Mouse (Mus musculus): Measurements from ENCODE around the gene Gys1. TPM values are rescaled to one million over a fixed set of nuclear protein-coding genes. Genes with fewer than 3 reads are reported as not detected.

The Gys1 gene
- total and polyA plus RNA-seq, 3 experiments: 14.0 to 27.2 (median 23.9) TPM

GRCm38 (mm10) chr7:45494548-45494947 lies 59.9 kb downstream of the Gys1 start:
- Histone ChIP-seq H3K27ac (ENCODE audit: insufficient read depth, low read depth) (no peak overlapping the region), H3K79me2 (replicated peaks; ENCODE audit: control insufficient read depth, extremely low read depth, insufficient read depth, poor library complexity, severe bottlenecking) (no peaks in the 10 kb centered on the region), H3K4me3 (replicated peaks in 1 of 3; ENCODE audit: low read depth in 2 of 3, low read length in 2 of 3, poor library complexity in 1 of 3) (no peak overlapping the region), H3K9me3 (replicated peaks; ENCODE audit: low read length) (no peaks in the 10 kb centered on the region), H3K36me3 (replicated peaks in 1 of 2; ENCODE audit: control insufficient read depth in 1 of 2, insufficient read depth in 1 of 2, low read length in 1 of 2) (peaks cover 56 to 76% of the 10 kb centered on the region in 2 experiments), H3K4me2 (ENCODE audit: insufficient read depth, low read depth, poor library complexity, severe bottlenecking) (no peak overlapping the region), H3K27me3 (replicated peaks) (no peaks in the 10 kb centered on the region), H3K9ac (ENCODE audit: insufficient read depth, low read depth) (no peak overlapping the region), H3K4me1 (ENCODE audit: control insufficient read depth in 1 of 2, insufficient read depth in 2 of 2) (peaks cover 6 to 20% of the 10 kb centered on the region in 2 experiments; a peak in 3 of 4 replicates)
- in situ Hi-C loops (cut with MboI; ENCODE audit: low pct_ligation_motif_present, low pct_unique_long_range_greater_than_20kb, low sequenced_read_pairs) (no loop called here), dilution Hi-C loops (cut with MboI; ENCODE audit: extremely low pct_ligation_motif_present, extremely low pct_unique_long_range_greater_than_20kb, low sequenced_read_pairs) (no loop called here)
- DNase-seq (ENCODE audit: extremely low read depth): no peak
- no peak for TF ChIP-seq HCFC1 (IDR thresholded peaks at IDR 0.05; ENCODE audit: low read depth, low read length)
- TF ChIP-seq ETS1 (conservative IDR thresholded peaks at IDR 0.05; ENCODE audit: low read depth, low read length): no peak
- no peak for TF ChIP-seq PAX5 (IDR thresholded peaks at IDR 0.05; ENCODE audit: low read length)
- TF ChIP-seq MYC (IDR thresholded peaks at IDR 0.05; ENCODE audit: low read depth, low read length): no peak
- no peak for TF ChIP-seq SMC3 (IDR thresholded peaks at IDR 0.05; ENCODE audit: low read depth, low read length)
- no peak for TF ChIP-seq ELF1 (IDR thresholded peaks at IDR 0.05; ENCODE audit: low read depth, low read length)
- no peak for TF ChIP-seq UBTF (IDR thresholded peaks at IDR 0.05; ENCODE audit: low read depth, low read length)
- no peak for TF ChIP-seq NELFE (IDR thresholded peaks at IDR 0.05; ENCODE audit: low read depth, low read length)
- TF ChIP-seq BHLHE40 (IDR thresholded peaks at IDR 0.05; ENCODE audit: low read depth, low read length): no peak
- no peak for TF ChIP-seq CTCF (conservative IDR thresholded peaks at IDR 0.05 in 1 of 2, IDR thresholded peaks at IDR 0.05 in 1 of 2; ENCODE audit: low read depth in 2 of 2, low read length in 2 of 2)
- no peak for TF ChIP-seq NRF1 (IDR thresholded peaks at IDR 0.05; ENCODE audit: low read depth, low read length)
- no peak for TF ChIP-seq CHD2 (IDR thresholded peaks at IDR 0.05; ENCODE audit: low read length)
- TF ChIP-seq MAZ (IDR thresholded peaks at IDR 0.05; ENCODE audit: low read depth, low read length): no peak
- TF ChIP-seq RAD21 (IDR thresholded peaks at IDR 0.05; ENCODE audit: low read depth, low read length): no peak

GRCm38 (mm10) chr7:45498427-45498826 lies 63.8 kb downstream of the Gys1 start:
- Histone ChIP-seq H3K9ac (ENCODE audit: insufficient read depth, low read depth) (no peak overlapping the region), H3K36me3 (replicated peaks in 1 of 2; ENCODE audit: control insufficient read depth in 1 of 2, insufficient read depth in 1 of 2, low read length in 1 of 2) (peaks cover 70 to 94% of the 10 kb centered on the region in 2 experiments), H3K4me2 (ENCODE audit: insufficient read depth, low read depth, poor library complexity, severe bottlenecking) (no peak overlapping the region), H3K79me2 (replicated peaks; ENCODE audit: control insufficient read depth, extremely low read depth, insufficient read depth, poor library complexity, severe bottlenecking) (no peaks in the 10 kb centered on the region), H3K4me3 (replicated peaks in 1 of 3; ENCODE audit: low read depth in 2 of 3, low read length in 2 of 3, poor library complexity in 1 of 3) (no peak overlapping the region), H3K27ac (ENCODE audit: insufficient read depth, low read depth) (no peak overlapping the region), H3K27me3 (replicated peaks) (no peaks in the 10 kb centered on the region), H3K9me3 (replicated peaks; ENCODE audit: low read length) (no peaks in the 10 kb centered on the region), H3K4me1 (ENCODE audit: control insufficient read depth in 1 of 2, insufficient read depth in 2 of 2) (peaks cover under 1 to 14% of the 10 kb centered on the region in 2 experiments; a peak in 1 of 4 replicates)
- dilution Hi-C loops (cut with MboI; ENCODE audit: extremely low pct_ligation_motif_present, extremely low pct_unique_long_range_greater_than_20kb, low sequenced_read_pairs) (no loop called here), in situ Hi-C loops (cut with MboI; ENCODE audit: low pct_ligation_motif_present, low pct_unique_long_range_greater_than_20kb, low sequenced_read_pairs) (no loop called here)
- DNase-seq (ENCODE audit: extremely low read depth): no peak
- no peak for TF ChIP-seq KAT2A (IDR thresholded peaks at IDR 0.05; ENCODE audit: insufficient replicate concordance, low read length)
- TF ChIP-seq CHD2 (IDR thresholded peaks at IDR 0.05; ENCODE audit: low read length): no peak
- TF ChIP-seq HCFC1 (IDR thresholded peaks at IDR 0.05; ENCODE audit: low read depth, low read length): 0 out of 2 replicates have a peak, but pooled peaks have one; percentile 33
- no peak for TF ChIP-seq BHLHE40 (IDR thresholded peaks at IDR 0.05; ENCODE audit: low read depth, low read length)

Other genes starting within 250 kb of the Gys1 start
Only the 20 nearest of the 32 such genes appear.
- gene Slc6a21, start 157.3 kb upstream of the Gys1 start, total RNA-seq (2012; rRNA removed): not detected in 2 replicates
- not detected in 2 replicates for gene Slc6a21, start 157.3 kb upstream of the Gys1 start, total RNA-seq (2014; rRNA removed)
- gene Slc6a21, start 157.3 kb upstream of the Gys1 start, polyA plus RNA-seq (2012; ENCODE audit: insufficient read length, low read depth): not detected in 2 replicates
- 10.7 and 17.6 TPM in 2 replicates for gene Trpm4, start 101.1 kb upstream of the Gys1 start, total RNA-seq (2012; rRNA removed)
- 8.6 and 12.0 TPM in 2 replicates for gene Trpm4, start 101.1 kb upstream of the Gys1 start, total RNA-seq (2014; rRNA removed)
- gene Trpm4, start 101.1 kb upstream of the Gys1 start, polyA plus RNA-seq (2012; ENCODE audit: insufficient read length, low read depth): 9.3 and 11.0 TPM in 2 replicates
- gene Hrc, start 99.6 kb upstream of the Gys1 start, total RNA-seq (2012; rRNA removed): 0.13 and 0.21 TPM in 2 replicates
- gene Hrc, start 99.6 kb upstream of the Gys1 start, total RNA-seq (2014; rRNA removed): not detected in 2 replicates
- gene Hrc, start 99.6 kb upstream of the Gys1 start, polyA plus RNA-seq (2012; ENCODE audit: insufficient read length, low read depth): 0.10 and 0.16 TPM in 2 replicates
- 1.5 and 1.9 TPM in 2 replicates for gene Ppfia3, start 67.8 kb upstream of the Gys1 start, total RNA-seq (2012; rRNA removed)
- gene Ppfia3, start 67.8 kb upstream of the Gys1 start, total RNA-seq (2014; rRNA removed): 0.21 and 0.32 TPM in 2 replicates
- 0.57 and 0.61 TPM in 2 replicates for gene Ppfia3, start 67.8 kb upstream of the Gys1 start, polyA plus RNA-seq (2012; ENCODE audit: insufficient read length, low read depth)
- gene Lin7b, start 64.3 kb upstream of the Gys1 start, total RNA-seq (2012; rRNA removed): 4.4 and 5.0 TPM in 2 replicates
- 3.5 and 3.8 TPM in 2 replicates for gene Lin7b, start 64.3 kb upstream of the Gys1 start, total RNA-seq (2014; rRNA removed)
- 7.4 and 10.4 TPM in 2 replicates for gene Lin7b, start 64.3 kb upstream of the Gys1 start, polyA plus RNA-seq (2012; ENCODE audit: insufficient read length, low read depth)
- 197 and 229 TPM in 2 replicates for gene Snrnp70, start 39.1 kb upstream of the Gys1 start, total RNA-seq (2012; rRNA removed)
- gene Snrnp70, start 39.1 kb upstream of the Gys1 start, total RNA-seq (2014; rRNA removed): 182 and 212 TPM in 2 replicates
- 457 and 499 TPM in 2 replicates for gene Snrnp70, start 39.1 kb upstream of the Gys1 start, polyA plus RNA-seq (2012; ENCODE audit: insufficient read length, low read depth)
- gene Kcna7, start 29.2 kb upstream of the Gys1 start, total RNA-seq (2012; rRNA removed): 2.1 and 3.2 TPM in 2 replicates
- gene Kcna7, start 29.2 kb upstream of the Gys1 start, total RNA-seq (2014; rRNA removed): 0.16 and 0.23 TPM in 2 replicates
- 0.22 and 0.39 TPM in 2 replicates for gene Kcna7, start 29.2 kb upstream of the Gys1 start, polyA plus RNA-seq (2012; ENCODE audit: insufficient read length, low read depth)
- 0.71 and 1.5 TPM in 2 replicates for gene Ntf5, start 21.1 kb upstream of the Gys1 start, total RNA-seq (2012; rRNA removed)
- 0.23 and 0.43 TPM in 2 replicates for gene Ntf5, start 21.1 kb upstream of the Gys1 start, total RNA-seq (2014; rRNA removed)
- gene Ntf5, start 21.1 kb upstream of the Gys1 start, polyA plus RNA-seq (2012; ENCODE audit: insufficient read length, low read depth): 0.59 and 0.65 TPM in 2 replicates
- not detected in 2 replicates for gene Lhb, start 14.0 kb upstream of the Gys1 start, total RNA-seq (2012; rRNA removed)
- gene Lhb, start 14.0 kb upstream of the Gys1 start, total RNA-seq (2014; rRNA removed): not detected in 2 replicates
- not detected in 2 replicates for gene Lhb, start 14.0 kb upstream of the Gys1 start, polyA plus RNA-seq (2012; ENCODE audit: insufficient read length, low read depth)
- 224 and 253 TPM in 2 replicates for gene Ruvbl2, start 3.3 kb downstream of the Gys1 start, total RNA-seq (2012; rRNA removed)
- 229 and 267 TPM in 2 replicates for gene Ruvbl2, start 3.3 kb downstream of the Gys1 start, total RNA-seq (2014; rRNA removed)
- gene Ruvbl2, start 3.3 kb downstream of the Gys1 start, polyA plus RNA-seq (2012; ENCODE audit: insufficient read length, low read depth): 253 and 277 TPM in 2 replicates
- 142 and 164 TPM in 2 replicates for gene Ftl1, start 25.0 kb downstream of the Gys1 start, total RNA-seq (2012; rRNA removed)
- 790 and 1,027 TPM in 2 replicates for gene Ftl1, start 25.0 kb downstream of the Gys1 start, total RNA-seq (2014; rRNA removed)
- 31.2 and 60.3 TPM in 2 replicates for gene Ftl1, start 25.0 kb downstream of the Gys1 start, polyA plus RNA-seq (2012; ENCODE audit: insufficient read length, low read depth)
- gene Bax, start 32.1 kb downstream of the Gys1 start, total RNA-seq (2012; rRNA removed): 232 and 233 TPM in 2 replicates
- gene Bax, start 32.1 kb downstream of the Gys1 start, total RNA-seq (2014; rRNA removed): 185 and 195 TPM in 2 replicates
- 273 and 321 TPM in 2 replicates for gene Bax, start 32.1 kb downstream of the Gys1 start, polyA plus RNA-seq (2012; ENCODE audit: insufficient read length, low read depth)
- 0.13 and 0.17 TPM in 2 replicates for gene Tulp2, start 47.0 kb downstream of the Gys1 start, total RNA-seq (2012; rRNA removed)
- not detected in 2 replicates for gene Tulp2, start 47.0 kb downstream of the Gys1 start, total RNA-seq (2014; rRNA removed)
- not detected in 2 replicates for gene Tulp2, start 47.0 kb downstream of the Gys1 start, polyA plus RNA-seq (2012; ENCODE audit: insufficient read length, low read depth)
- gene Gm45808, start 52.0 kb downstream of the Gys1 start, total RNA-seq (2012; rRNA removed): 5.0 and 5.7 TPM in 2 replicates
- 0.85 and 1.3 TPM in 2 replicates for gene Gm45808, start 52.0 kb downstream of the Gys1 start, total RNA-seq (2014; rRNA removed)
- gene Gm45808, start 52.0 kb downstream of the Gys1 start, polyA plus RNA-seq (2012; ENCODE audit: insufficient read length, low read depth): 2.2 TPM in 1 of 2 replicates, not detected in the other
- gene Dhdh, start 54.0 kb downstream of the Gys1 start, total RNA-seq (2012; rRNA removed): 5.9 and 6.4 TPM in 2 replicates
- gene Dhdh, start 54.0 kb downstream of the Gys1 start, total RNA-seq (2014; rRNA removed): 7.1 and 7.2 TPM in 2 replicates
- 15.3 and 18.0 TPM in 2 replicates for gene Dhdh, start 54.0 kb downstream of the Gys1 start, polyA plus RNA-seq (2012; ENCODE audit: insufficient read length, low read depth)
- 83.4 and 92.6 TPM in 2 replicates for gene Nucb1, start 75.6 kb downstream of the Gys1 start, total RNA-seq (2012; rRNA removed)
- gene Nucb1, start 75.6 kb downstream of the Gys1 start, total RNA-seq (2014; rRNA removed): 40.8 and 46.2 TPM in 2 replicates
- 90.4 and 129 TPM in 2 replicates for gene Nucb1, start 75.6 kb downstream of the Gys1 start, polyA plus RNA-seq (2012; ENCODE audit: insufficient read length, low read depth)
- gene Ppp1r15a, start 91.4 kb downstream of the Gys1 start, total RNA-seq (2012; rRNA removed): 11.7 and 12.0 TPM in 2 replicates
- 12.5 and 13.9 TPM in 2 replicates for gene Ppp1r15a, start 91.4 kb downstream of the Gys1 start, total RNA-seq (2014; rRNA removed)
- 31.8 and 37.1 TPM in 2 replicates for gene Ppp1r15a, start 91.4 kb downstream of the Gys1 start, polyA plus RNA-seq (2012; ENCODE audit: insufficient read length, low read depth)
- gene Plekha4, start 91.5 kb downstream of the Gys1 start, total RNA-seq (2012; rRNA removed): 0.25 TPM in 2 replicates
- 0.28 TPM in 1 of 2 replicates, not detected in the other for gene Plekha4, start 91.5 kb downstream of the Gys1 start, total RNA-seq (2014; rRNA removed)
- gene Plekha4, start 91.5 kb downstream of the Gys1 start, polyA plus RNA-seq (2012; ENCODE audit: insufficient read length, low read depth): 0.90 and 1.3 TPM in 2 replicates
- gene Hsd17b14, start 120.0 kb downstream of the Gys1 start, total RNA-seq (2012; rRNA removed): not detected in 2 replicates
- gene Hsd17b14, start 120.0 kb downstream of the Gys1 start, total RNA-seq (2014; rRNA removed): not detected in 2 replicates
- 1.5 and 2.3 TPM in 2 replicates for gene Hsd17b14, start 120.0 kb downstream of the Gys1 start, polyA plus RNA-seq (2012; ENCODE audit: insufficient read length, low read depth)
- 30.9 and 36.6 TPM in 2 replicates for gene Bcat2, start 135.3 kb downstream of the Gys1 start, total RNA-seq (2012; rRNA removed)
- gene Bcat2, start 135.3 kb downstream of the Gys1 start, total RNA-seq (2014; rRNA removed): 12.9 and 13.5 TPM in 2 replicates
- 56.9 and 65.6 TPM in 2 replicates for gene Bcat2, start 135.3 kb downstream of the Gys1 start, polyA plus RNA-seq (2012; ENCODE audit: insufficient read length, low read depth)

Measured in CH12.LX (cell line).